Mouse (Mus musculus): Measurements from ENCODE around the gene Asb10. TPM values are rescaled to one million over a fixed set of nuclear protein-coding genes. Genes with fewer than 3 reads are reported as not detected.
A peak's percentile ranks its signal among the peaks of the same experiment; 100 is the strongest.

Gene Asb10
- total and polyA plus RNA-seq, 3 experiments = 0.12 to 0.32 TPM; not detected in 1

DNA sequence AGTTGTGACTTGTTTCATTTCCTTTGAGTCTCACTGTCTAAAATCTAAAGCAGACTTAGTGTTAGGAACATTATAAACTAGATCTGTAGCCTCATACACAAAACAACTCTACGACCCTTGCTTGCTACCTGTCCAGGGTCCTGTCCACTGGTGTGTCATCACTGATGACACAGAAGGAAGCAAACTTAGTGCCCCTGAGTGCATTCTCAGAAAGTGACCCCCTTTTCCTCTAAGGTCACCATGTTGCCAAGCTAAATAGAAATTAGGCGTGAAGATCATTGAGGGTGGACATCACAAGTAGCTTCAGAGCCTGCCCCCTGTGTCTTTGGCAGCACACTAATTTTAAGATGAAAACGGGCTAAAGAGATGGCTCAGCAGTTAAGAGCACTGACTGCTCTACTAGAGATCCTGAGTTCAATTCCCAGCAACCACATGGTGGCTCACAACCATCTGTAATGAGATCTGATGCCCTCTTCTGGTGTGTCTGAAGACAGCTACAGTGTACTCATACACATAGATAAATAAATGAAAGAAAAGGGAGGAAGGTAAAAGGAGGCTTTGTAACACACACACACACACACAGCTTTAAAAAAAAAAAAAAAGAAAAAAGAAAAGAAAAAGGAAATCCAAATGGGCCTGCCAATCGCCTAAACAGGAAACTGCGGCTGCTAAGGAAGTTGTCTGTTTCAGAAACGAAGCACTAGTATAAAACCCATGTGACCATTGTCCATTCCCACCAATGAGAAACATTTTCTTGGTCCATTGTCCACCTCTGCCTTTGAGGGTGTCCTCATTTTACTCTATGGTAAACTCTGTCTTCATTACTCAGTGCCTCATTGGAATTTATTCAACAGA lies 37.6 kb upstream of the Asb10 start:
- H3K9ac ChIP-seq (ENCODE audit: control insufficient read depth, low read depth, low read length, poor library complexity, severe bottlenecking) = peak overlapping the region; percentile 75
- peak overlapping the region; percentile 93 for H3K27ac ChIP-seq (ENCODE audit: control insufficient read depth, low read depth, low read length)

DNA sequence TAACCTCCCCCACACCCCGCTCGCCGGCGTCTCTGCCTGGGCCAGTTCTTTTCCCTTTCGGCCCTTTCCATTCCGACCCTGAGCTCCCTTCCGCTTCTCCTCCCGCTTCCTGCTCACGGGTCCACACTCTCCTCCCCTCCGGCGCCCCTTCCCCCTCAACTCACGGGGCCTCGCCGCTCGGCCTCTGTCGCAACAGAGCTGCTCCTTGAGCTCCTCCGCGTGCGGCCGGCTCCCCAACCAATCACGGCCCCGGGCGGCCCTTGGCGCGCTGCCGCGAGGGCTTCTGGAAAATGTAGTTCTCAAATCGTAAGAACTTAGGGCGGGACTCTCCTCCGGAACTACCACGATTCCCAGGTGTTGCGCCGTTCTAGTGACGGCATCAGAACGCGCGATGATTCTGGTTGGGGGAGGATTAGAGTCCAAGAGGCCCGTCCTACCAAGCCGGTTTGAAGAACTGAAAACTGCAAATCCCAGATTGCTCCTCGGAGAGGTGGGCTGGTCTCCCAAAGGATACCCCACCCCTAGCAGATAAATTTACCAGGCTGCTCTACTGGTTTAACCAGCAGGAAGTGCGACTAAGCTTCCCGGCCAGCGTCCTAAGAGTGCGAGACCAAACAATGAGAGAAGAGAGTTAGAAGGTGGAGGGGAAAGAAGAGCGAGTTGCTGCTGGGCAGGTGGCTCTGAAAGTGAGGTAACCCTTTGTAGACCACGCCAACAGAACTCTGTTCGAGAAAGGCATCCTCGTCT lies 36.6 kb upstream of the Asb10 start, which contains the start of gene Abcf2:
Gene Abcf2 (minus strand): TSS at position 285 of the 747 bp plus-strand sequence.
- H3K36me3 ChIP-seq (ENCODE audit: control insufficient read depth in 1 of 2, insufficient read depth in 2 of 2, low read length in 2 of 2) = peaks cover 10 to 19% of the 10 kb centered on the region in 2 experiments
- H3K9ac ChIP-seq (ENCODE audit: control insufficient read depth, low read depth, low read length, poor library complexity, severe bottlenecking) = peak within 1 kb of the TSS; percentile 91
- peak; percentile 100 for DNase-seq (ENCODE audit: low read depth, low spot score)
- H3K9me3 ChIP-seq (replicated peaks; ENCODE audit: insufficient read depth, low read length) = no peaks in the 10 kb centered on the region
- H3K27ac ChIP-seq (ENCODE audit: control insufficient read depth, low read depth, low read length) = peak within 1 kb of the TSS; percentile 93
- H3K4me3 ChIP-seq (ENCODE audit: control insufficient read depth in 1 of 2, insufficient read depth in 1 of 2, low read depth in 2 of 2, low read length in 2 of 2) = peak within 1 kb of the TSS; percentile 66 to 69
- peaks cover 27% of the 10 kb centered on the region for H3K79me2 ChIP-seq (ENCODE audit: control insufficient read depth, insufficient read depth, low read length, poor library complexity)
- H3K4me1 ChIP-seq (ENCODE audit: control insufficient read depth in 1 of 2, insufficient read depth in 2 of 2, low read length in 2 of 2) = peaks cover 12 to 16% of the 10 kb centered on the region in 2 experiments
- H3K27me3 ChIP-seq (ENCODE audit: control insufficient read depth in 1 of 2, insufficient read depth in 2 of 2, low read length in 2 of 2) = no peaks in the 10 kb centered on the region
- no peak for TF ChIP-seq ZKSCAN1 (IDR thresholded peaks at IDR 0.05; ENCODE audit: low read depth, low read length)
- peak; percentile 81 for TF ChIP-seq NELFE (IDR thresholded peaks at IDR 0.05; ENCODE audit: low read depth, low read length)
- TF ChIP-seq GABPA (IDR thresholded peaks at IDR 0.05; ENCODE audit: low read depth, low read length) = no peak
- TF ChIP-seq MYB (IDR thresholded peaks at IDR 0.05; ENCODE audit: low read depth, low read length) = no peak
- TF ChIP-seq ELF1 (IDR thresholded peaks at IDR 0.05; ENCODE audit: low read depth, low read length) = peak; percentile 87
- no peak; the same call in 1 of the 2 replicates for TF ChIP-seq RCOR1 (IDR thresholded peaks at IDR 0.05; ENCODE audit: low read depth, low read length)
- TF ChIP-seq GATA1 (IDR thresholded peaks at IDR 0.05; ENCODE audit: low read depth, low read length) = peak; percentile 59
- TF ChIP-seq USF1 (IDR thresholded peaks at IDR 0.05; ENCODE audit: low read depth, low read length) = peak; percentile 60
- TF ChIP-seq MYC (IDR thresholded peaks at IDR 0.05; ENCODE audit: low read depth, low read length) = peak; percentile 21; the same call in 1 of the 2 replicates
- TF ChIP-seq HCFC1 (IDR thresholded peaks at IDR 0.05; ENCODE audit: low read depth, low read length) = peak; percentile 98
- TF ChIP-seq RAD21 (IDR thresholded peaks at IDR 0.05; ENCODE audit: low read depth, low read length) = no peak
- peak; percentile 89; the same call in 1 of the 2 replicates for TF ChIP-seq POLR2AphosphoS5 (IDR thresholded peaks at IDR 0.05; ENCODE audit: borderline replicate concordance, low read depth, low read length)
- no peak for TF ChIP-seq ZC3H11A (IDR thresholded peaks at IDR 0.05; ENCODE audit: low read depth, low read length)
- peak; percentile 86 for TF ChIP-seq ZMIZ1 (IDR thresholded peaks at IDR 0.05; ENCODE audit: low read depth, low read length)
- no peak; the same call in 1 of the 2 replicates for TF ChIP-seq ETS1 (IDR thresholded peaks at IDR 0.05; ENCODE audit: low read depth, low read length)
- TF ChIP-seq SIN3A (IDR thresholded peaks at IDR 0.05; ENCODE audit: low read length) = peak; percentile 97
- no peak for TF ChIP-seq ZNF384 (IDR thresholded peaks at IDR 0.05; ENCODE audit: low read depth, low read length)
- peak; percentile 91; the same call in 1 of the 2 replicates for TF ChIP-seq E2F4 (IDR thresholded peaks at IDR 0.05; ENCODE audit: borderline replicate concordance, low read depth, low read length)
- TF ChIP-seq TAL1 (IDR thresholded peaks at IDR 0.05; ENCODE audit: low read length) = no peak
- TF ChIP-seq EP300 (IDR thresholded peaks at IDR 0.05; ENCODE audit: low read depth in 1 of 2, low read length in 2 of 2) = no peak

More for the DNA sequence above, 37.6 kb upstream of the Asb10 start:
- Histone ChIP-seq H3K4me1 (ENCODE audit: control insufficient read depth in 1 of 2, insufficient read depth in 2 of 2, low read length in 2 of 2) (peaks cover 12 to 16% of the 10 kb centered on the region in 2 experiments), H3K4me3 (ENCODE audit: control insufficient read depth in 1 of 2, insufficient read depth in 1 of 2, low read depth in 2 of 2, low read length in 2 of 2) (peak overlapping the region; percentile 57 to 69), H3K36me3 (ENCODE audit: control insufficient read depth in 1 of 2, insufficient read depth in 2 of 2, low read length in 2 of 2) (peaks cover 7 to 19% of the 10 kb centered on the region in 2 experiments), H3K79me2 (ENCODE audit: control insufficient read depth, insufficient read depth, low read length, poor library complexity) (peaks cover 27% of the 10 kb centered on the region), H3K9me3 (replicated peaks; ENCODE audit: insufficient read depth, low read length) (no peaks in the 10 kb centered on the region), H3K27me3 (ENCODE audit: control insufficient read depth in 1 of 2, insufficient read depth in 2 of 2, low read length in 2 of 2) (no peaks in the 10 kb centered on the region)
- peak; percentile 70 for DNase-seq (ENCODE audit: low read depth, low spot score)
- TF ChIP-seq USF1 (IDR thresholded peaks at IDR 0.05; ENCODE audit: low read depth, low read length) (peak; percentile 68; the same call in 1 of the 2 replicates), USF2 (IDR thresholded peaks at IDR 0.05; ENCODE audit: borderline replicate concordance in 1 of 2, insufficient read depth in 1 of 2, low read depth in 1 of 2, low read length in 2 of 2) (0 out of 4 replicates have a peak, but pooled peaks of 1 of the 2 experiments have one; percentile 14), CHD1 (IDR thresholded peaks at IDR 0.05; ENCODE audit: low read depth, low read length) (0 out of 2 replicates have a peak, but pooled peaks have one; percentile 78), ZC3H11A (IDR thresholded peaks at IDR 0.05; ENCODE audit: low read depth, low read length) (no peak), HCFC1 (IDR thresholded peaks at IDR 0.05; ENCODE audit: low read depth, low read length) (peak; percentile 50), NELFE (IDR thresholded peaks at IDR 0.05; ENCODE audit: low read depth, low read length) (peak; percentile 29; the same call in 1 of the 2 replicates), MAFK (IDR thresholded peaks at IDR 0.05; ENCODE audit: borderline replicate concordance, low read depth, low read length) (no peak), EP300 (IDR thresholded peaks at IDR 0.05; ENCODE audit: low read depth in 1 of 2, low read length in 2 of 2) (0 out of 4 replicates have a peak, but pooled peaks of 1 of the 2 experiments have one; percentile 24), ZNF384 (IDR thresholded peaks at IDR 0.05; ENCODE audit: low read depth, low read length) (peak; percentile 68), SMC3 (IDR thresholded peaks at IDR 0.05; ENCODE audit: low read depth, low read length) (peak; percentile 15; the same call in 1 of the 2 replicates), SIN3A (IDR thresholded peaks at IDR 0.05; ENCODE audit: low read length) (peak; percentile 17; the same call in 1 of the 2 replicates), CTCF (IDR thresholded peaks at IDR 0.05 in 2 of 3, conservative IDR thresholded peaks at IDR 0.05 in 1 of 3; ENCODE audit: control insufficient read depth in 1 of 3, insufficient read depth in 1 of 3, low read depth in 2 of 3, low read length in 3 of 3, poor library complexity in 1 of 3, severe bottlenecking in 1 of 3) (peak in 2 of 3 experiments; percentile 18 to 41; a peak in 3 of 6 replicates), ZMIZ1 (IDR thresholded peaks at IDR 0.05; ENCODE audit: low read depth, low read length) (no peak; the same call in 1 of the 2 replicates), GATA1 (IDR thresholded peaks at IDR 0.05; ENCODE audit: low read depth, low read length) (no peak), MYC (IDR thresholded peaks at IDR 0.05; ENCODE audit: low read depth, low read length) (peak; percentile 65), MAX (IDR thresholded peaks at IDR 0.05; ENCODE audit: low read length) (peak; percentile 33; the same call in 1 of the 2 replicates)
